Mouse (Mus musculus): ENCODE data around the gene Maats1.

Maats1 gene

DNA sequence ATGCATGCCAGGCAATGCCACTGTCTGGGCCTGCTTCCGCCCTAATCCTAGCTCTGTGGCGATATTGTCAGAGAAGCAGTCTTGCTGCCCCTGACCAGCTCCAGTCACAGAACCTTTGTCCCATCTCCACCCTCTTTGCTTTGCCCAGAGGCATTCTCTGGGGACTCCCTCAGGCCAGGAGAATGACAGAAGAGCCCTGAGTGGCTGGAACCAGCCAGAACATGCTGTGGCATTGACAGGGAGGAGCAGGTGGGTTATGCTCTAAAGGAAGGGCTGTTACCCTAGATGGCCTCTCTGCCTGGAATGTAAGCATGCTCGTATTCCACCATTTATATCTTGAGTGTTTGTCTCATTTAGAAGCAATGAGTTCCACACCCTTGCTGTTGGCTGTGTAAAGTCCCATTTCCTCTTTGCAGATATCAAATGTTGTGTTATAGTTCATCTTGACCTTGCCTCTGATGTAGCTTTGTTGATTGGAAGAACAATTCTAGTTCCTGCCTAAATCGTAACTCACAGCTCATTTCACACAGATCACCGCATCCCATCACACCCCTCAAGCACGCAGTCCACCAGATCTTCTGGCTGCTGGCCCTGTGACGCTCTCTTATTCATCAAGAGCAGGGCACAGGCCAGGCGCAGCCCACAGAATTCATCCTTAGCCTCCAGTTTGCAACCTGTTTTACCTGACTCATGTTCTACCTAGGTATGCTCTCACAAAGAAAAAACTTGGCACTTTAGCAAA is 28.9 kb upstream of the Maats1 start:
- no peak for DNase-seq (ENCODE audit: extremely low spot score, low spot score)

GRCm38 (mm10) chr16:38369992-38370484 is 28.1 kb upstream of the Maats1 start:
- no peak for DNase-seq (ENCODE audit: extremely low spot score, low spot score)

DNA sequence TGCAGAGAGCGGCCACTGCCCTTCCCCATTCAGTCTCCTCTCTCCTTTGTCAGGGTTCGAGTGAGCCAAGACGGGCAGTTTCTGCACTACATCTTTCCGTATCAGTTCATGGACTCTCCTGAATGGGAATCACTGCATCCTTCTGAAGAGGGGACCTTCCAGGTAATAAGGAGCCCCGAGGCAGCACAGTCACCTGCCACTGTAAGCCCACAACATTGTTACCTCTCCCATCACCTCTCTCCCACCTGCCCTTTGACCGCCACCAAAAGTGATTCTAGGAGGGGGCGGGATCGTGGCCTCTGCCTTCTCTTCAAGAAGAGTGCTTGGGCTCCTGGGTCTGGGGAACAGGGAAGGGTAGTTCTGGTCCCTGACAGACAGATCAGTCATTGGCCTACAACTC is 27.5 kb upstream of the Maats1 start:
- DNase-seq (ENCODE audit: extremely low spot score, low spot score): no peak

- no peak for DNase-seq (ENCODE audit: extremely low spot score, low spot score)
These were observed 27.1 kb upstream of the Maats1 start for GRCm38 (mm10) chr16:38369000-38369399.

GRCm38 (mm10) chr16:38368336-38368735 is 26.4 kb upstream of the Maats1 start:
- no peak for DNase-seq (ENCODE audit: extremely low spot score, low spot score)

DNA sequence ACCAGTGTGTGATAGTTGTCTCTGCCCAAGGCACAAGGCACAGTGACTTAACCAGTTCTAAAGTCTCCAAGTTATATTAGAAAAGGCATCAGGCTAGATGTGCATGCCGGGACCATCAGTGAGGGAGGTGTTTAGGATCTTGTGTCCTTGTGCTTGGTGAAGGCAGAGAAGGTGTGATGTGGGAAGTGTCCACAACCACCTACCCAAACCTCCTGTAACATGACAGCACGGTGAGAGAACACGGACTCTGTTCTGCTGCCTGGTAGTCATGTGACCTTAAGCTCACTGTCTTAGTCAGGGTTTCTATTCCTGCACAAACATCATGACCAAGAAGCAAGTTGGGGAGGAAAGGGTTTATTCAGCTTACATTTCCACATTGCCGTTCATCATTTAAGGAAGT is 24.3 kb upstream of the Maats1 start:
- no peak for DNase-seq (ENCODE audit: extremely low spot score, low spot score)

DNA sequence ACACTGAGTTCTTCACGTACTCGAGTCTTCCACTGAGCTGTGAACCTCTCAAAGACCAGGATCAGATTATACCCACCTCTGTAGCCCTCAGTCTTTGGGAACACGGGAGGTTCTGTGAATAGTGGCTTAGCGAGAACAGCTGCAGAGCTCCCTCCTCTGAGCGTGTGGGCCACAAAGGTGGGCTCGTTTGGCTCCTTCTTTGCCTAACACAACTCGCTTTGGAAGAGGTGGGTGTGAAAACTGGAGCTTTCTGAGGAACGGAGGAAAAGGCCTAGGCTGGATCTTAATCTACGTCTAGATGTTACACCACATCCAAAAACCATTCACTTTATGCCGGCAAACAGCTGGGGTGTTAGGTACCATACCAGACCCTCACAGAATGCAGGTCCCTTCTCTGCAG is 23.4 kb upstream of the Maats1 start:
- DNase-seq (ENCODE audit: extremely low spot score, low spot score): no peak

GRCm38 (mm10) chr16:38363657-38364056 is 21.7 kb upstream of the Maats1 start:
- DNase-seq (ENCODE audit: extremely low spot score, low spot score): no peak

DNA sequence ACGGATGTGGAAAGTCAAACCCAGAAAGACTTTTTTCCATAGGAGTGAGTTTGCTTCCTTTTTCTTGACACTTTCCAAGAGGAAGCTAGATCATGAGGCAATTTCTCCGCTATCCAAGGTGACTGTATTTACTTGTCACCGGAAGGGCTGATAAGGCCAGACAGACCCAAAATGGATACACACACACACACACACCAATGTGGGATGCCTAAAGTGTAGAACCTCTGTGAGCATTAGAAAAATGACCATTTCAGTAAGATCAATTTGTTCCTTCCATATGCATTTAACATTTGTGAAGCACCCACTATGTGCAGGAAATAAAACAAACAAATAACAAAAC is 21.3 kb upstream of the Maats1 start:
- no peak for DNase-seq (ENCODE audit: extremely low spot score, low spot score)

DNA sequence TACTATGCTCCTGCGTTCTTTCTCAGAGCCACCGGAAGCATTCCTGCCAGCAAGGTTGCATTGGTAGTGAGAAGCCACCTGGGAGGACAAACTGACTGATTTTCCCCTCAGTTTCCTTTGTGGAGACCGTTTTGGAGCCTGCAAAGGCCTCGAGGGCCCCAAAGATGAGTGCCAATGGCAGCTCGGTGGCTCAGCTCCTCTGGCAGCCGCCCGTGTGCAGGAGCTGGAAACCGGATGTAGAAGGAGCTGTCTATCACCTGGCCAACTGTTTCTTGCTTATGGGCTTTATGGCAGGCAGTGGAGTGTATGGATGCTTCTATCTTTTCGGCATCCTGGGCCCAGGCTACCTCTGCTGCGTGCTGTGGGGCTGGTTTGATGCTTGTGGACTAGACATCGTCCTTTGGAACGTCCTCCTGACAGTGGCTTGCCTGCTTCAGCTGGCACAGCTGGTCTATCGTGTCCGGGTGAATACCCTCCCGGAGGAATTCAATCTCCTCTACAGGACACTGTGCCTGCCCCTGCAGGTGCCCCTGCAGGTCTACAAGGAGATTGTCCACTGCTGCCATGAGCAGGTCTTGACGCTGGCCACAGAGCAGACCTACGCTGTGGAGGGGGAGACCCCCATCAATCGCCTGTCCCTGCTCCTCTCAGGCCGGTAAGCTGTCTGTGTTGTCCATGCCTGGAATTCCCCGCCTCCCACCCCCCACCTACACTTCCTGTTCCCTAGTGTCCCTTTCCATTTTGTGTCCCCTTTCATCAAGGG is 20.7 kb upstream of the Maats1 start:
- no peak for DNase-seq (ENCODE audit: extremely low spot score, low spot score)

GRCm38 (mm10) chr16:38361933-38362332 is 20.0 kb upstream of the Maats1 start, which contains the start of gene Popdc2:
Gene Popdc2, plus strand, starts transcription at chr16:38362209.
- no peak for DNase-seq (ENCODE audit: extremely low spot score, low spot score)

- no peak for DNase-seq (ENCODE audit: extremely low spot score, low spot score)
These were observed 18.4 kb upstream of the Maats1 start for GRCm38 (mm10) chr16:38360317-38360716.

- no peak for DNase-seq (ENCODE audit: extremely low spot score, low spot score)
These were observed 17.9 kb upstream of the Maats1 start for GRCm38 (mm10) chr16:38359857-38360256.

DNA sequence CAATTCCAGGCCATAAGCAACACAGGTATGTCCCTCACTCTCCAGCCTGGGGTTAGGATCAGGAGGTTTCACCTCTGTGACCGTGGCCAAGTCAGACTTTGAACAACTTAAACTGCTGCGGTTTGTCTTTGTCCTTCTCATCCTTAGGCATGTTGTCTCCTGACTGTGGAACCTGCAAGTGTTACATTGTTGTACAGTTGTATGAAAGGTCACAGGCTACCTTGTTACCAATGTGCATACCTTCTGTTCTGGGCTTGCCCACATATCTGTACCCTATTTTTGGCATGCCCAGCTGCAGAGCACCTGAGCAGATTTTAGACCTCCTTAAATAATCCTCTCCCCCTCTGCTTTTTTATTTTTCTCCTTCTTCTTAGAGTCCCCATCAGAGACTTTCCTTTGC is 17.3 kb upstream of the Maats1 start:
- no peak for DNase-seq (ENCODE audit: extremely low spot score, low spot score)

DNA sequence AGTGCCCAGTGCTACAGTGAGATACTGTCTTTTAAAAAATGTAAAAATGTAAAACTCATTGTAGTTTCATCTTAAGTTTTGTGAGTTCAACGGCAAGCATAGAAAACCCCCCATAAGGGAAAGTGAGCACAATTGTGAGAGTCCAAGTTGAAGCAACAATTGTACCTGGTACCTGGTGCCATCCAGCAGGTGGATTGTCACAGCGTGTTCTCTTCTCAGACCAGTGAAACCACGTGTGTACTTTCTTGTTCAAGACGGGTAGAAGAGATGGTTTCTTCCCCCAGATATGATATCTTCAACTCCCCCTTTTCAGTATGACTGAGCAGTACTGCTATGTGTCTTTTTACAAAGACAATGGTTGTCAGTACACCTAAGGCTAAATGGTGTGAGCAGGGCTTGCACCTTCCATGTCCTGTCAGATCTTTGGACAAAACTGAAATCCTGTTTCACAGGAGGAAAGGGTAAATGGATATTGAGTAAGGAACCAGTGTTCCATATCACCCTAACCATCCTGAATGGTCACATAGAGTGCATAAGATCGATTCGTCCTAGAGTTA is 16.4 kb upstream of the Maats1 start:
- DNase-seq (ENCODE audit: extremely low spot score, low spot score): no peak

DNA sequence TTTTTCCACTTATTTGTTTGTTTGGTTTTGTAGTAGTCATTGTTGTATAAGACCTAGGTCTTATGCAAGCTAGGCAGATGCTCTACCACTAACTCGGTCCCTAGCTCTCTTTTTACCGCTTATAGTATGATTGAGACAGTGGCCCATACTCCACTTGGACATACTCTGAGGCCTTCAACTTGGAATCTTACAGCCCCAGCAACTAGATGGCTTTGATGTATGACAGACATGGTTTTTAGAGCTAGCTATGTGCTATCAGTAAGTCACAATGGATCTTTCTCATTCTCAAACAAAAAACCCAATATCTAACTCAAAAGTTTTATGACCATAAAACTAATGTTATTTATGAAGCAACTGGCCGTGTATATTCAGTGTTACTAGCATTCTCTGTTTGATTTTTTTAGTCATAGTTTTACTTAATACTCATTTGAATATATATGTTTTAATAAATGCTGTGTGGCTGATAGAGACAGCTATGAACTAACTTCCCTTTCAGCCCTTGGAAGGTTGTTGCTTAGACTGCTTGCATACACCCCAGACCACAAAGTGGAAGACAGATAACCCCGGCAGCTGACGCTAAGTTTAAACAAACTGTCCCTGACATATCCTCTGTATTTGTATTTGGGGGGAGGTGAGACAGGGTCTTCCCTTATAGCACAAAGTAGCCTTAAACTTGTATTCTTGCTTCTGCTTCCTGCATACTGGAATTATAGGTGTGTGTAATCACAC is 12.4 kb upstream of the Maats1 start:
- no peak for DNase-seq (ENCODE audit: extremely low spot score, low spot score)

- no peak for DNase-seq (ENCODE audit: extremely low spot score, low spot score)
These were observed 11.7 kb upstream of the Maats1 start for GRCm38 (mm10) chr16:38353642-38354041.

GRCm38 (mm10) chr16:38352851-38353250 is 10.9 kb upstream of the Maats1 start:
- DNase-seq (ENCODE audit: extremely low spot score, low spot score): no peak

DNA sequence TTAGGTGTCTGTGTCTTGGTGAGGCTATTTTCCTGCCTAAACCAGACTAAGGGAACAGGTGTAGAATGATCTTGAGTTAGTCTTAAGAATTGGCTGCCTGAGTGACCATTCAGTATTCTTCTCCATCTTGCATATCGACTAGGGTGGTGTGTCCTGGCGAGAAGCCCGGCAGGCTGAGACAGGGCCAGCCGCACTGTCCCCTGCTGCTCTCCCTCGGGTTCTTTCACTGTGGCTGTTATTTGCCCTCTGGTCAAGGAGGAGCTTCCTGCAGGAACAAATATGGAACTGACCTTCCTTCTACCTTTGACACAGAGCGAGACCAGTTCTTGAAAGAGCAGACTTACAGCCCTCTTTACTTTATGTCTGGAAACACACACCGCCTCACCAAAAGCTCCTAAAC is 10.1 kb upstream of the Maats1 start:
- no peak for DNase-seq (ENCODE audit: extremely low spot score, low spot score)

- DNase-seq (ENCODE audit: extremely low spot score, low spot score): no peak
These were observed 9.0 kb upstream of the Maats1 start for GRCm38 (mm10) chr16:38350939-38351338.

DNA sequence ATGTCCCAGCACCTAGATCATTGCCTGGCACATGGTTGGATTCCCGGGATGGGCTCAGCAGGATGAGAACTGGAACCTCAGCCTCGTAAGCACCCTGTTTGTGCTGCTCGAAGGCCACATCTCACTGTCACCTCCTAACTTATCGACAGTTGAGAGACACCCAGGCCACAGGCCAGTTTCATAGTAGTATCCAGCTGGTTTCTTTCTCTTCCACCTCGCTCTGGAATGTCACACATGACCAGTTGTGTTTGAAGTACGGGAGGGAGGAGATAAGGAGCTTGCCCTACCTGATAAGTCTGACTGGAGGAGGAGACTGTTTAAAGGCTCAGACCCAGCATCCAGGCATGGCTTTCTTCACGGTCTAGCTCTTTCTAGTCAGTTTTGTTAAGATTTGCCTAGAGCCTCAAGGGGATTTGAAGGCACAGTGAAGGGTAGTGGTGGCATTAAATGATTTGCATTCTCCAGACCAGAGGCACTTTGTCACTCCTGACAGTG is 8.5 kb upstream of the Maats1 start:
- no peak for DNase-seq (ENCODE audit: extremely low spot score, low spot score)

DNA sequence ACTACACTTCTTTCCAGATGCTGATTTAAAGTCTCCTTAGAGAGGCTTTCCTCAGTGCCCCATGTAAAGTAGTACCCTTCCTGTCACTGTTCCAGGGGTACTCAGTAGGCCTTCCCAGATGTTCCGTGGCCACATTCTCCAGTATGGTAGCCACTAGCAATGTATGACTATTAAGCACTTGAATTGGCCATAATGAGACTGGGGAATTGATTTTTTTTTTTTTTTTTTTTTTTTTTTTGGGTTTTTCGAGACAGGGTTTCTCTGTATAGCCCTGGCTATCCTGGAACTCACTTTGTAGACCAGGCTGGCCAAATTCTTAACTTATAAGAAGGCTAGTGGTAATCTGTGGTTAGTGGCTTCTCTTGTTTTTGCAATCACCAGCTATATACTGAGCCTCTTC is 7.9 kb upstream of the Maats1 start:
- DNase-seq (ENCODE audit: extremely low spot score, low spot score): no peak
